Mouse (Mus musculus): ENCODE results near the gene Atp6v1g2. TPM values are rescaled to one million over a fixed set of nuclear protein-coding genes. Genes with fewer than 3 reads are reported as not detected.

Gene Atp6v1g2
- total and polyA plus RNA-seq, 2 experiments from 2014 or later, result 117 to 210 TPM

GRCm38 (mm10) chr17:35209785-35210535 is 23.5 kb upstream of the Atp6v1g2 start:
- H3K27me3 ChIP-seq (ENCODE audit: insufficient read depth, low read length), result no peaks in the 10 kb centered on the region
- no peaks in the 10 kb centered on the region for H3K4me1 ChIP-seq (ENCODE audit: insufficient read depth, low read length)
- DNase-seq (ENCODE audit: low spot score) (no peak), ATAC-seq (ENCODE audit: low FRiP score) (no peak)
- no peak overlapping the region for H3K9ac ChIP-seq (replicated peaks; ENCODE audit: low read length, poor library complexity, severe bottlenecking)
- H3K36me3 ChIP-seq (ENCODE audit: insufficient read depth, low read length), result no peaks in the 10 kb centered on the region
- TF ChIP-seq CTCF (IDR thresholded peaks at IDR 0.05), result no peak
- no peaks in the 10 kb centered on the region for H3K9me3 ChIP-seq (ENCODE audit: low read length)
- H3K4me3 ChIP-seq (ENCODE audit: low read depth, low read length), result no peak overlapping the region
- no peak overlapping the region for H3K27ac ChIP-seq (ENCODE audit: low read depth, low read length)
- 66% methylated on average over 12 of the region's 12 CpGs for WGBS
- no peak overlapping the region for H3K4me2 ChIP-seq (ENCODE audit: low read depth, low read length, poor library complexity, severe bottlenecking)

- no peak overlapping the region for H3K27ac ChIP-seq (ENCODE audit: low read depth, low read length)
- no peak overlapping the region for H3K4me3 ChIP-seq (ENCODE audit: low read depth, low read length)
- H3K9me3 ChIP-seq (ENCODE audit: low read length), result no peaks in the 10 kb centered on the region
- DNase-seq (ENCODE audit: low spot score) (no peak), ATAC-seq (ENCODE audit: low FRiP score) (no peak)
- no peak for TF ChIP-seq CTCF (IDR thresholded peaks at IDR 0.05)
- no peak overlapping the region for H3K9ac ChIP-seq (replicated peaks; ENCODE audit: low read length, poor library complexity, severe bottlenecking)
- no peaks in the 10 kb centered on the region for H3K27me3 ChIP-seq (ENCODE audit: insufficient read depth, low read length)
- no peak overlapping the region for H3K4me2 ChIP-seq (ENCODE audit: low read depth, low read length, poor library complexity, severe bottlenecking)
- H3K4me1 ChIP-seq (ENCODE audit: insufficient read depth, low read length), result no peaks in the 10 kb centered on the region
- WGBS, result 79% methylated on average over 3 of the region's 3 CpGs
- no peaks in the 10 kb centered on the region for H3K36me3 ChIP-seq (ENCODE audit: insufficient read depth, low read length)
These were observed 22.9 kb upstream of the Atp6v1g2 start for GRCm38 (mm10) chr17:35210593-35210992.

GRCm38 (mm10) chr17:35213071-35213470 is 20.4 kb upstream of the Atp6v1g2 start:
- no peaks in the 10 kb centered on the region for H3K9me3 ChIP-seq (ENCODE audit: low read length)
- H3K27me3 ChIP-seq (ENCODE audit: insufficient read depth, low read length), result no peaks in the 10 kb centered on the region
- H3K27ac ChIP-seq (ENCODE audit: low read depth, low read length), result no peak overlapping the region
- DNase-seq (ENCODE audit: low spot score) (no peak), ATAC-seq (ENCODE audit: low FRiP score) (no peak)
- no peak overlapping the region for H3K9ac ChIP-seq (replicated peaks; ENCODE audit: low read length, poor library complexity, severe bottlenecking)
- no peak overlapping the region for H3K4me3 ChIP-seq (ENCODE audit: low read depth, low read length)
- H3K4me1 ChIP-seq (ENCODE audit: insufficient read depth, low read length), result no peaks in the 10 kb centered on the region
- no peak overlapping the region for H3K4me2 ChIP-seq (ENCODE audit: low read depth, low read length, poor library complexity, severe bottlenecking)
- H3K36me3 ChIP-seq (ENCODE audit: insufficient read depth, low read length), result no peaks in the 10 kb centered on the region
- WGBS, result 94% methylated on average over 5 of the region's 5 CpGs
- TF ChIP-seq CTCF (IDR thresholded peaks at IDR 0.05), result no peak

- Histone ChIP-seq H3K9ac (replicated peaks; ENCODE audit: low read length, poor library complexity, severe bottlenecking) (no peak overlapping the region), H3K9me3 (ENCODE audit: low read length) (no peaks in the 10 kb centered on the region), H3K4me3 (ENCODE audit: low read depth, low read length) (no peak overlapping the region), H3K4me2 (ENCODE audit: low read depth, low read length, poor library complexity, severe bottlenecking) (no peak overlapping the region; the same call in 1 of the 2 replicates), H3K27me3 (ENCODE audit: insufficient read depth, low read length) (no peaks in the 10 kb centered on the region), H3K27ac (ENCODE audit: low read depth, low read length) (no peak overlapping the region; the same call in 1 of the 2 replicates), H3K4me1 (ENCODE audit: insufficient read depth, low read length) (no peaks in the 10 kb centered on the region), H3K36me3 (ENCODE audit: insufficient read depth, low read length) (peaks cover 21% of the 10 kb centered on the region)
- DNase-seq (ENCODE audit: low spot score) (no peak), ATAC-seq (ENCODE audit: low FRiP score) (no peak)
- TF ChIP-seq CTCF (IDR thresholded peaks at IDR 0.05), result no peak
- 86% methylated on average over 18 of the region's 18 CpGs for whole genome bisulfite sequencing
These were observed 14.8 kb upstream of the Atp6v1g2 start for GRCm38 (mm10) chr17:35218516-35219193.

- Histone ChIP-seq H3K4me2 (ENCODE audit: low read depth, low read length, poor library complexity, severe bottlenecking) (no peak overlapping the region), H3K4me1 (ENCODE audit: insufficient read depth, low read length) (no peaks in the 10 kb centered on the region), H3K27me3 (ENCODE audit: insufficient read depth, low read length) (no peaks in the 10 kb centered on the region), H3K9ac (replicated peaks; ENCODE audit: low read length, poor library complexity, severe bottlenecking) (no peak overlapping the region), H3K27ac (ENCODE audit: low read depth, low read length) (no peak overlapping the region), H3K9me3 (ENCODE audit: low read length) (no peaks in the 10 kb centered on the region), H3K36me3 (ENCODE audit: insufficient read depth, low read length) (peaks cover 21% of the 10 kb centered on the region), H3K4me3 (ENCODE audit: low read depth, low read length) (no peak overlapping the region)
- no peak for TF ChIP-seq CTCF (IDR thresholded peaks at IDR 0.05)
- WGBS, result 90% methylated on average over 6 of the region's 6 CpGs
- ATAC-seq (ENCODE audit: low FRiP score), result no peak
- no peak for DNase-seq (ENCODE audit: low spot score)
These were observed 13.8 kb upstream of the Atp6v1g2 start for GRCm38 (mm10) chr17:35219601-35220041.
